Mouse (Mus musculus): ENCODE data around the gene Usp47.

The Usp47 gene

DNA sequence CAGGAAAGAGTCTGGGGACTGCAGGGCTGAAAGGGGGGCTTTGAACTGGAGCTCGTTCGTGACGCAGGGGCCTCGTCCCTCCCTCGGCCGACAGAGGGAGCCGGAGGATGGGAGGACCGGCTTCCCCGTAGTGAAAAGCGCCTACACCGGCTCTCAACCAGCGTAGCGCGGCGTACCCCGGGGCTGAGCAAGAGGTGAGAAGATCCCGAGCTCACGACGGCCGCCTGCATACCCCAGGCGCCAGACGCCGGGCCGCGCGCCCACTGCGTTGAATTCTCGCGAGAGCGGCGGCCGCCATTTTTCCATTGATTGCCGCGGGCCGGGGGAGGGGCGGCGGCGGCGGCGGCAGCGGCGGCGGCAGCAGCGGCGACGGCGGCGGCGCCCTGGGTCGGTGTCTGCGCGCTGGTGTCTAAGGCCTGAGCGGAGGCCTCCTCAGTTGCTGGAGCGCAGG is at the start of gene Usp47:
Gene Usp47, plus strand, starts transcription at position 355 of the 451 bp plus-strand sequence.
- H3K27me3 ChIP-seq (ENCODE audit: insufficient read depth, low read length): peaks cover 9% of the 10 kb centered on the region; the same call in 1 of the 2 replicates
- H3K4me3 ChIP-seq (replicated peaks; ENCODE audit: low read length): peak within 1 kb of the TSS; percentile 87
- TF ChIP-seq POU5F1 (IDR thresholded peaks at IDR 0.05; ENCODE audit: borderline replicate concordance, low read length) (no peak), NANOG (IDR thresholded peaks at IDR 0.05; ENCODE audit: borderline replicate concordance, low read length) (no peak), CTCF (conservative IDR thresholded peaks at IDR 0.05; ENCODE audit: low read length) (no peak)
- peaks cover 12% of the 10 kb centered on the region for H3K4me1 ChIP-seq (replicated peaks; ENCODE audit: low read depth, low read length)
- no peaks in the 10 kb centered on the region for H3K9me3 ChIP-seq (ENCODE audit: low read length)
- H3K36me3 ChIP-seq (ENCODE audit: insufficient read depth, low read length): no peaks in the 10 kb centered on the region

DNA sequence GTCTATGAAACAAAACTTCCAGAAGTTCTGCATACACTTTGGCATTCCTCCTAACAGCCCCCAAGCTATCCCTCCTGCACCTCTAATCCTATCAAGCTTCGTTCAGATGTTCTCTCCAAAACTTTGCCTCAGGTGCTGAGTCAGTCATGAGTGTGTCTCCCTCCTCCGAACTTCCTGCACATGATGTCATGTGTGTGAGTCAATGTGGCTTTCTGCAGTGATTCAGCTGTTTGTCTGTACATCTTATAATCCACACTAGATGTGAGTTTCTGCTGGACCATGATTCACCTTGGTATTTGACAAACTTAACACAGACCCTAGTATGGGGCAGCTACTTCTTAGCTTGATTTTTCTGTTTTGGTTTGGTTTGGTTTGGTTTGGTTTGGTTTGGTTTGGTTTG is 46.9 kb upstream of the Usp47 start:
- Histone ChIP-seq H3K4me1 (replicated peaks; ENCODE audit: low read depth, low read length) (no peaks in the 10 kb centered on the region), H3K27me3 (ENCODE audit: insufficient read depth, low read length) (no peaks in the 10 kb centered on the region), H3K4me3 (replicated peaks; ENCODE audit: low read length) (no peak overlapping the region), H3K9me3 (ENCODE audit: low read length) (no peaks in the 10 kb centered on the region), H3K36me3 (ENCODE audit: insufficient read depth, low read length) (no peaks in the 10 kb centered on the region)
- no peak for TF ChIP-seq CTCF (conservative IDR thresholded peaks at IDR 0.05; ENCODE audit: low read length)
- no peak for TF ChIP-seq POU5F1 (IDR thresholded peaks at IDR 0.05; ENCODE audit: borderline replicate concordance, low read length)
- no peak for TF ChIP-seq NANOG (IDR thresholded peaks at IDR 0.05; ENCODE audit: borderline replicate concordance, low read length)

DNA sequence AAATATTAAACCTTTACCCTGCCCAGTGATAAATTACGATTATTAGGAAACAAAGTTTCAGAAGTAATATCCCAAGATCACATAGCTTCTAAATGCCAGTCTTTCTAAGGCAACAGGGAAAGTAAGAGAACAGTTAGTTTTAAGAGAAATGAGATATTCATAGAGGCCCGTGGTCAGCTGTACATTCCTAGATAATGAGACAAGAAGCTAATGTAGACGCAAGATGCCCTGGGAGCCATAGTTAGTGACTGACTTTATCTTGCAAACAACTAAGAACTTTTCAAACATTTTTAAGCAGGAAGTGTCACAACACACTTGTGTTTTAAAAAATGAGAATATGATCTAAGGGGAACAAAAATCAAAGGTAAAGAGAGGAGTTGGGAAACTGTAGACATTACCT is 45.4 kb upstream of the Usp47 start:
- TF ChIP-seq POU5F1 (IDR thresholded peaks at IDR 0.05; ENCODE audit: borderline replicate concordance, low read length): no peak
- no peak for TF ChIP-seq CTCF (conservative IDR thresholded peaks at IDR 0.05; ENCODE audit: low read length)
- no peak for TF ChIP-seq NANOG (IDR thresholded peaks at IDR 0.05; ENCODE audit: borderline replicate concordance, low read length)
- no peaks in the 10 kb centered on the region for H3K36me3 ChIP-seq (ENCODE audit: insufficient read depth, low read length)
- no peaks in the 10 kb centered on the region for H3K4me1 ChIP-seq (replicated peaks; ENCODE audit: low read depth, low read length)
- H3K27me3 ChIP-seq (ENCODE audit: insufficient read depth, low read length): no peaks in the 10 kb centered on the region
- H3K9me3 ChIP-seq (ENCODE audit: low read length): no peaks in the 10 kb centered on the region
- no peak overlapping the region for H3K4me3 ChIP-seq (replicated peaks; ENCODE audit: low read length)

DNA sequence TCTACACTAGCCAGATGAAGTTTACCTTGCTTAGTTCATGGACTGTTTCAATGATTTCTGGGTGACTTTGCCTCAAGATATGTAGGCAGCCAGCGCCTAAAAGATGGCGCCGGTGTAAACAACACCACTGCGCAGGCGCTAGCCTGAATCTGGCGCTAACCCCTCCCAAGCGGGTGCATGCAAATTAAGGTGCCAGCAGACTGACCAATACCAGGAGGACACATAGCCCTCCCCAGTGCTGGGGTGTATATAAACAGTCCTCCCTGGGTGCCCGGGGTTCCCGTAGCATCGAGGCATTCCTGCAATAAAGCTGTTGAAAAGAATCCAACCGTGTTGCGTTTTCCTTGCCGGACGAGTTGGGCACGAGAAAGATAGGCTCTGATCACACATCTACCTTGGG is 41.0 kb upstream of the Usp47 start:
- no peaks in the 10 kb centered on the region for H3K27me3 ChIP-seq (ENCODE audit: insufficient read depth, low read length)
- TF ChIP-seq POU5F1 (IDR thresholded peaks at IDR 0.05; ENCODE audit: borderline replicate concordance, low read length) (no peak), CTCF (conservative IDR thresholded peaks at IDR 0.05; ENCODE audit: low read length) (no peak), NANOG (IDR thresholded peaks at IDR 0.05; ENCODE audit: borderline replicate concordance, low read length) (no peak)
- no peaks in the 10 kb centered on the region for H3K4me1 ChIP-seq (replicated peaks; ENCODE audit: low read depth, low read length)
- no peaks in the 10 kb centered on the region for H3K36me3 ChIP-seq (ENCODE audit: insufficient read depth, low read length)
- no peak overlapping the region for H3K4me3 ChIP-seq (replicated peaks; ENCODE audit: low read length)
- no peaks in the 10 kb centered on the region for H3K9me3 ChIP-seq (ENCODE audit: low read length)

DNA sequence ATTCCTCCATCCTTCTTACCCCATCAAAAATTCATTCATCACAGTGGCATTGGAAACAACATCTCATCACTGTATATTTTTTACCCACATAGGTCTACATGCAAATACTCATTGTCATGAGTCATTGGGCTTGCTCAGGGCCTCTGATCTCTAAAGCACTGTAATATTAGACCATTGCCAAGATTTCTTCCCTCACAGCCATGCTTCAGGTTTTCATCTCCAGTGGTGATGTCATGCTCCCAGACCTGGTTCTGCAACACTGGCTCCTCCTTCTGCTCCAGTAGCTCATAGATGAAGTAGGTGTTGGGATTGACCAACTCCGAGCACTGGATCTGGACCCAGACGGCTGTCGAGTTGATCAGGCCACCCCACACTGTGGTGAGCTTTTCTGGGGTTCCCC is 38.8 kb upstream of the Usp47 start:
- no peaks in the 10 kb centered on the region for H3K36me3 ChIP-seq (ENCODE audit: insufficient read depth, low read length)
- TF ChIP-seq CTCF (conservative IDR thresholded peaks at IDR 0.05; ENCODE audit: low read length): no peak
- no peak for TF ChIP-seq POU5F1 (IDR thresholded peaks at IDR 0.05; ENCODE audit: borderline replicate concordance, low read length)
- no peak for TF ChIP-seq NANOG (IDR thresholded peaks at IDR 0.05; ENCODE audit: borderline replicate concordance, low read length)
- H3K27me3 ChIP-seq (ENCODE audit: insufficient read depth, low read length): no peaks in the 10 kb centered on the region
- no peak overlapping the region for H3K4me3 ChIP-seq (replicated peaks; ENCODE audit: low read length)
- no peaks in the 10 kb centered on the region for H3K9me3 ChIP-seq (ENCODE audit: low read length)
- H3K4me1 ChIP-seq (replicated peaks; ENCODE audit: low read depth, low read length): no peaks in the 10 kb centered on the region

DNA sequence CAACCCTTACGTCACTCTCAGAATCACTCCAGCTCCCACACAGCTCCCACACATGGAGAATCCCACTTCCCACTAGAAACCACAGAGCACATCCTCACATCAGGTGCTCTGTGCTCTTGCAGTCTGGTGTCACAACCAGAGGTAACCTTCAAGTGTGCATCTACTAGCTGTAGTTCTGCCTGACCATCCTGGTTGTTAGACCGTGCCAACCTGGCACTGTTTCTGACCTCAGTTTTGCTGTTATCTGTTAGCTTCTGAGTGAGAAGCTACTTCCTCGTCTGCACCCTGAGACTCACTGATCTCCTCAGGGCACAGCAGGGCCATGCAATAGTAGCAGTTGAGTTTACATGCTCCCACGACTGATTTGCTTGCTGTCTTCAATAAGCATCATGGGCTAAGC is 38.0 kb upstream of the Usp47 start:
- Histone ChIP-seq H3K36me3 (ENCODE audit: insufficient read depth, low read length) (no peaks in the 10 kb centered on the region), H3K9me3 (ENCODE audit: low read length) (no peaks in the 10 kb centered on the region), H3K27me3 (ENCODE audit: insufficient read depth, low read length) (no peaks in the 10 kb centered on the region), H3K4me3 (replicated peaks; ENCODE audit: low read length) (no peak overlapping the region), H3K4me1 (replicated peaks; ENCODE audit: low read depth, low read length) (no peaks in the 10 kb centered on the region)
- TF ChIP-seq CTCF (conservative IDR thresholded peaks at IDR 0.05; ENCODE audit: low read length) (no peak), POU5F1 (IDR thresholded peaks at IDR 0.05; ENCODE audit: borderline replicate concordance, low read length) (no peak), NANOG (IDR thresholded peaks at IDR 0.05; ENCODE audit: borderline replicate concordance, low read length) (no peak)

DNA sequence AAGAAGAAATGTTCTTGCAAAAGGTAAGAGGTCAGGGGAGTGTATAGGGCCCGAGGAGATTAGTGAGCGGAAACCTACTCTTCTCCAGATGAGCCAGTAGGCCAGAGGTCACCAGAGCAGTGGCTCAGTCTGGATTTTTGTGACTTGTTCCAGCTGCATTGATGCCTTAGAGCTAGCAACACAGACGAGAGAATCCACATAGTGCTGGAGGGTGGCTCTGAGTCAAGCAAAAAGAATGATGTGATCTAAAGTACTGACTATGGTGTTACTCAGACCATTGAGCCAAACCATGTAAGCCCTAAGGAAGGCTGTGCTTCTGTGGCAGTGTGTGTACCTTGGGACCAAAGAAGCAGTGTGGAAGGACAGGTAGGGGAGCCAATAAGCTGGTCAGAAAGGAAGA is 36.4 kb upstream of the Usp47 start:
- H3K9me3 ChIP-seq (ENCODE audit: low read length): no peaks in the 10 kb centered on the region
- H3K27me3 ChIP-seq (ENCODE audit: insufficient read depth, low read length): no peaks in the 10 kb centered on the region
- no peaks in the 10 kb centered on the region for H3K36me3 ChIP-seq (ENCODE audit: insufficient read depth, low read length)
- H3K4me1 ChIP-seq (replicated peaks; ENCODE audit: low read depth, low read length): no peaks in the 10 kb centered on the region
- H3K4me3 ChIP-seq (replicated peaks; ENCODE audit: low read length): no peak overlapping the region
- TF ChIP-seq NANOG (IDR thresholded peaks at IDR 0.05; ENCODE audit: borderline replicate concordance, low read length) (no peak), CTCF (conservative IDR thresholded peaks at IDR 0.05; ENCODE audit: low read length) (no peak)

DNA sequence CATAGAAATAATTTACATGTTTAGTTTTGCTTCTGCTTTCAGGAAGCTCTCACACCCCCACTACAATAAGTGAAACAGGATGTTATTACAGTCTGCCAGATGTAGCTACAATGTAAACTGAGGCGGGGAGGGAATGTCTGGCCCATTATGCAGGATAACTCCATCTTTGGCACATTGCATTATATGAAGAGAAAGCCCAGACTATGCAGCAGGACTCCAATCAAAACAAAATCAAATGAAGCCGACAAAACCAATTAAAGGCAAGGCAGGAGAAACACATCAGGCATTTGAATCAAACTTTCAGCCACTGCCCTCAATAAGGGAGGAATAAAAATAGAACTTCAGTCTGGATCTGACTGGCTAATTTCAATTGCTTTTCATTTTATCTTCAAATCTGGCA is 25.9 kb upstream of the Usp47 start:
- TF ChIP-seq NANOG (IDR thresholded peaks at IDR 0.05; ENCODE audit: borderline replicate concordance, low read length): no peak
- no peak for TF ChIP-seq POU5F1 (IDR thresholded peaks at IDR 0.05; ENCODE audit: borderline replicate concordance, low read length)
- TF ChIP-seq CTCF (conservative IDR thresholded peaks at IDR 0.05; ENCODE audit: low read length): no peak
- no peaks in the 10 kb centered on the region for H3K36me3 ChIP-seq (ENCODE audit: insufficient read depth, low read length)
- no peak overlapping the region for H3K4me3 ChIP-seq (replicated peaks; ENCODE audit: low read length)
- no peaks in the 10 kb centered on the region for H3K4me1 ChIP-seq (replicated peaks; ENCODE audit: low read depth, low read length)
- no peaks in the 10 kb centered on the region for H3K9me3 ChIP-seq (ENCODE audit: low read length)
- H3K27me3 ChIP-seq (ENCODE audit: insufficient read depth, low read length): no peaks in the 10 kb centered on the region

DNA sequence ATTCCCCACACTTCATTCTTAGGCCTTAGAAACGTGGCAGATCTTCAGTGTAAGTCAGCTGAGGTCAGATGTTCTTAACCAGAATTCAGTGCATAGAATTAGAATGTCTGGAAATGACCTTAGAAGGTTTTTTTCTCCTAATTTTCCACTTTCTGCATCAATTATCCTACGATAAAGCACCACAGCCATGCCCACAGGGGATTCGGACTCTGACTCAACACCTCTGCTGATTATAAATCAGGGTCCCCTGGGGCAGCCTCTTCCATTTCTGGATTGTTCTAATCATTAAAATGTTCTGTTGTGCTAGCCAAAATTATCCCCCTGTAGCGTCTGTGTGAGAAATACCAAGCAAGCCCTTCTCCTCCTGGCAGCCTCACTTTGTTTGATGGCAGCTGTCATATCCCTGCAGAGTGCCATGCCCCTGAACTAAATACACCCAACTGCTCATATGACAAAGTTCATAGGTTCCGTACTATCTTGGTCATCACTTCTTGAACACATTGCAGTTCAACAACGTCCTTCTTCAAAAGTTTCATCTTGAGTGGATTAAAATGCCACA is 24.8 kb upstream of the Usp47 start:
- Histone ChIP-seq H3K36me3 (ENCODE audit: insufficient read depth, low read length) (no peaks in the 10 kb centered on the region), H3K4me1 (replicated peaks; ENCODE audit: low read depth, low read length) (no peaks in the 10 kb centered on the region), H3K27me3 (ENCODE audit: insufficient read depth, low read length) (no peaks in the 10 kb centered on the region), H3K9me3 (ENCODE audit: low read length) (no peaks in the 10 kb centered on the region), H3K4me3 (replicated peaks; ENCODE audit: low read length) (no peak overlapping the region)
- TF ChIP-seq POU5F1 (IDR thresholded peaks at IDR 0.05; ENCODE audit: borderline replicate concordance, low read length) (no peak), NANOG (IDR thresholded peaks at IDR 0.05; ENCODE audit: borderline replicate concordance, low read length) (no peak), CTCF (conservative IDR thresholded peaks at IDR 0.05; ENCODE audit: low read length) (no peak)
